Mouse (Mus musculus) liver, embryonic 15.5 days (tissue): ENCODE results near the gene Tm9sf4. TPM values are rescaled to one million over a fixed set of nuclear protein-coding genes. Genes with fewer than 3 reads are reported as not detected.
A peak's percentile ranks its signal among the peaks of the same experiment; 100 is the strongest.

Experiments used
- ATAC-seq: fragments of 200-750 bp; cut with Nextera tagmentation; 2 replicates; pipeline ENCODE4 v1.8.0; 2017; ENCODE audit warnings: moderate number of reproducible peaks, mild to moderate bottlenecking, moderate library complexity; ENCODE audit not compliant: insufficient read depth
- H3K27ac ChIP-seq: fragments of 300-500 bp; sonication (generic); replicated peaks from 2 replicates; pipeline ENCODE4 v1.5.1; 2015; ENCODE audit warnings: mild to moderate bottlenecking, inconsistent platforms
- H3K27me3 ChIP-seq: fragments of 300-500 bp; sonication (generic); 2 replicates; pipeline ENCODE4 v1.6.1; 2015; ENCODE audit warnings: mild to moderate bottlenecking, inconsistent platforms
- H3K36me3 ChIP-seq: fragments of 300-500 bp; sonication (generic); replicated peaks from 2 replicates; pipeline ENCODE4 v1.6.1; 2015; ENCODE audit warnings: moderate library complexity, mild to moderate bottlenecking, inconsistent platforms
- H3K4me1 ChIP-seq: fragments of 300-500 bp; sonication (generic); replicated peaks from 2 replicates; pipeline ENCODE4 v1.6.1; 2015; ENCODE audit warnings: inconsistent platforms
- H3K4me2 ChIP-seq: fragments of 300-500 bp; sonication (generic); 2 replicates; pipeline ENCODE4 v1.6.1; 2015; ENCODE audit warnings: moderate library complexity, mild to moderate bottlenecking, inconsistent platforms
- H3K4me3 ChIP-seq: fragments of 300-500 bp; sonication (generic); replicated peaks from 2 replicates; pipeline ENCODE4 v1.5.1; 2015; ENCODE audit warnings: mild to moderate bottlenecking, inconsistent platforms
- H3K9ac ChIP-seq: fragments of 300-500 bp; sonication (generic); 2 replicates; pipeline ENCODE4 v1.6.1; 2015; ENCODE audit warnings: moderate library complexity, mild to moderate bottlenecking, inconsistent platforms
- H3K9me3 ChIP-seq: fragments of 300-500 bp; sonication (generic); replicated peaks from 2 replicates; pipeline ENCODE4 v1.6.1; 2016; ENCODE audit warnings: inconsistent platforms
- WGBS: fragments of 180-500 bp; shearing (Covaris S2); methylation state at CpG from one replicate; pipeline ENCODE4 v1.1.7; 2015; ENCODE audit warnings: mixed read lengths; ENCODE audit not compliant: insufficient replicate concordance; 5-methylcytosine and 5-hydroxymethylcytosine counted together
- polyA plus RNA-seq: library from polyadenylated mRNA; unstranded; fragments of >200 nt; fragmentation: Nextera tagmentation; extraction: Ambion mirVana; gene quantifications from 2 replicates; pipeline ENCODE4 v1.2.1, GENCODE M21; 2015

Gene Tm9sf4
- polyA plus RNA-seq, 1 experiment from 2014 or later, result 29.6 TPM

- Histone ChIP-seq H3K27me3 (no peaks in the 10 kb centered on the region), H3K4me3 (peak overlapping the region; percentile 91), H3K4me2 (peak overlapping the region; percentile 79), H3K9ac (peak overlapping the region; percentile 98), H3K9me3 (no peaks in the 10 kb centered on the region), H3K4me1 (peaks cover 57% of the 10 kb centered on the region), H3K27ac (peak overlapping the region; percentile 98), H3K36me3 (peaks cover 54% of the 10 kb centered on the region)
- WGBS, result 38% methylated on average over 2 of the region's 2 CpGs
- ATAC-seq, result no peak
Observed at GRCm38 (mm10) chr2:153238406-153238805, 77.3 kb downstream of the Tm9sf4 start.

DNA sequence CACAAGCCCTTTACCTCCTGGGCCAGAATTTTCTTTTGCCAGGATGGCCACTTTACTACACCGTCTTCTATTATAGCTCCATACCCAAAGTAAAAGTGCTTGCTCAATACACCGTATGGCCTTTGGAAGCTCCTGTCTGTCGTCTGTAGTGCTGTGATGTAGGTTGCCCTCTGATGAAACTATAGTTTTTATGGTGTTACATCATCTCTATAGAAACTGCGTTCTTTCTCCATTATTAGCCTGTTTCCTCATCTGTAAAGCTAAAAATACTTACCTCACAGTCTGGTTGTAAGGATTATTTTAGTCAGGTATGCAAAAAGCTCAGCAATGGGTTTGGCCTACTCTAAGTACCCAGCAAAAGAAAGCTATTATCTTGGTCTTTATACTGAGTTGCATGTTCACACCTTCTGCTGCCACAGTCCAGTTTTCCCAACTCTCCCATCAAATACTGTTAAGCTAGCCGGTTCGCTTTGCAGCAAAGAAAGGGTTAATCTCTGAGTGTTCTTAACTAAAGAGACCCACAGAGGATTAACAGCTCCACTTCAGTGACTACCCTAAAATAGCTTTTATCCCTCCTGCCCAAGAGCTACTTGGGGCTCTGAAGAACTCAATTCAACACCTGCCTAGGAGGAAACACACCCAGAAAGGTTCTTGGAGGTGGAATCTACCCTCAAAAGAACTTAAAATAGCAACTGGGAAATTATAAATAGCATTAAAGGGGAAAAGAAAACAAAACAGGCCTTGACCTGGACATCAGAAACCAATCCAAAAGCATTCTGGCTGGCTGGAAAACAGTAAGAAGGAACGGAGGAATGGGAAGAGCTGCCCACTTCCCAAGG is 78.1 kb downstream of the Tm9sf4 start:
- peaks cover 50% of the 10 kb centered on the region for H3K36me3 ChIP-seq
- H3K4me3 ChIP-seq, result peak overlapping the region; percentile 91
- no peaks in the 10 kb centered on the region for H3K27me3 ChIP-seq
- H3K4me2 ChIP-seq, result peak overlapping the region; percentile 79
- H3K27ac ChIP-seq, result peak overlapping the region; percentile 98
- WGBS, result 42% methylated on average over 7 of the region's 7 CpGs
- peak overlapping the region; percentile 98 for H3K9ac ChIP-seq
- H3K9me3 ChIP-seq, result no peaks in the 10 kb centered on the region
- H3K4me1 ChIP-seq, result peaks cover 58% of the 10 kb centered on the region
- no peak for ATAC-seq

DNA sequence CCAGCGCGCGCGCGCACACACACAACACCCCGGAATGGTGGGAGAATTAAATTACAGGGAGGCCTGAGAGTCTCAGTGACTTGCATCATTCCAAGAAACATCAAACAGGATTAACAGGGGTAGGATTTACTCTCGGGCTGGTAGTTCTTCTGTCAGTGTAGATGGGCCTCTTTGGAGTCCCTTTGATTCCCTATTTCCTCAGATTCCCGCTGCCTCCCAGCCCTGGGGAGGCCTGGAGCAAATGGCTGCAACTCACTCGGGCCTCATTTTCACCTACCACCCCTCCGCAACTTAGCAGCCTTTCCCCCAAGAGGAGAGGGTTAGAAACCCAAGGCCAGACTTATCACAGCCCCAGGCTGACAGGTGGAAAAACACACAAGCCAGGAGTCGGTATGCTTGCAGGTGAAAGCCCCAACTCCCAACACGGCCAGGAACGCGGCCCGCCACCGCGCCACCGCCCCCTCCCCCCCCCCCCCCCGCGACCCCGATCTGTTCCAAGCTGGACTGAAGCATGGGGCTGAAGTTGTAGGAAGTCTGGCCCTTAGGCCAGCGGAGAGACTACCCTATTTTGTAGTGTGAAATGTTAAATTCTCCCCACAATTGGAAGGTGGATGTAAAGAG is 78.9 kb downstream of the Tm9sf4 start:
- peak overlapping the region; percentile 91 for H3K4me3 ChIP-seq
- H3K4me1 ChIP-seq, result peaks cover 61% of the 10 kb centered on the region
- H3K9ac ChIP-seq, result peak overlapping the region; percentile 98
- peak overlapping the region; percentile 98 for H3K27ac ChIP-seq
- peak overlapping the region; percentile 79 for H3K4me2 ChIP-seq
- peaks cover 48% of the 10 kb centered on the region for H3K36me3 ChIP-seq
- H3K27me3 ChIP-seq, result no peaks in the 10 kb centered on the region
- 10% methylated on average over 22 of the region's 22 CpGs for WGBS
- ATAC-seq, result no peak
- H3K9me3 ChIP-seq, result no peaks in the 10 kb centered on the region

GRCm38 (mm10) chr2:153240701-153241235 is 79.7 kb downstream of the Tm9sf4 start:
- WGBS, result under 1% methylated on average over 32 of the region's 33 CpGs
- peak overlapping the region; percentile 91 for H3K4me3 ChIP-seq
- H3K36me3 ChIP-seq, result peaks cover 46% of the 10 kb centered on the region
- H3K4me1 ChIP-seq, result peaks cover 59% of the 10 kb centered on the region
- peak overlapping the region; percentile 79 for H3K4me2 ChIP-seq
- peak overlapping the region; percentile 98 for H3K27ac ChIP-seq
- H3K9ac ChIP-seq, result peak overlapping the region; percentile 98
- peak; percentile 78 for ATAC-seq
- H3K9me3 ChIP-seq, result no peaks in the 10 kb centered on the region
- H3K27me3 ChIP-seq, result no peaks in the 10 kb centered on the region

DNA sequence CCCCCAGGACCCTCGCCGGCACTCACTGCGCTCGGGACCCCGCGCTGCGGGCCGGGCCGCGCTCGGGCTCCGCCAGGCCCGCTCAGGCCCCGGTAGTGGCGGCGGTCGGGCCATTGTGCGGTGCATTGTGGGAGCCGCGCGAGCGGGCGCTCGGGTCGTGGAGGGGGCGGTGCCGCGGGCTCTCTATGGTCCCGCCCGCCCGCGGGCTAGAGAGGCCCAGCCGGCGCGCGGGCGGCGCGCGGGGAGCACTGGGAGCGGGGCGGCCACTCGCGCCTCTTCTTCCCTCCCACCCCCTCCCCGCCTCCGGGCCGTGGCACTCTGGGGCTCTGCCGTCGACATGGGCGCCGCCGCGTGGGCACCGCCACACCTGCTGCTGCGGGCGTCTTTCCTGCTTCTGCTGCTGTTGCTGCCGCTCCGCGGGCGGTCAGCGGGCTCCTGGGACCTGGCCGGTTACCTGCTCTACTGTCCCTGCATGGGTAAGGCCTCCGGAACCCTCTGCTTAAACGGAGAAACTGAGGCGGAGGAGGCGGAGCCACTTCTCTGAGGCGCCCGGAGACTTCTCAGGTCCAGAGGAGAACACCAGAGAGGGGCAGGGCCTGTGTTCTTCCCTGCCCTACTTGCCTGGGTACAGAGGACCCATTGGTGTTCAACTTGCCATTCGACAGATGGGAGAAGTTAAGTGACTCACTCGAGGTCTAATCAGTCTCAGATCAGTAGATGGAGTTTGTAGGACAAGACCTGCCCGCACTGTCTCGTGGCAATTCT is 80.3 kb downstream of the Tm9sf4 start, which contains the start of the genes Plagl2 and Pofut1:
Gene Plagl2, minus strand, starts transcription at position 177 of the 765 bp plus-strand sequence.
Gene Pofut1, plus strand, starts transcription at position 284 of the 765 bp plus-strand sequence.
- WGBS, result under 1% methylated on average over 68 of the region's 72 CpGs
- H3K9ac ChIP-seq, result peak within 1 kb of the TSS; percentile 98
- H3K27ac ChIP-seq, result peak within 1 kb of the TSS; percentile 98
- H3K4me1 ChIP-seq, result peaks cover 58% of the 10 kb centered on the region
- ATAC-seq, result peak; percentile 94
- H3K27me3 ChIP-seq, result no peaks in the 10 kb centered on the region
- H3K4me2 ChIP-seq, result peak within 1 kb of the TSS; percentile 79
- H3K9me3 ChIP-seq, result no peaks in the 10 kb centered on the region
- peaks cover 44% of the 10 kb centered on the region for H3K36me3 ChIP-seq
- peak within 1 kb of the TSS; percentile 91 for H3K4me3 ChIP-seq

- H3K9me3 ChIP-seq, result no peaks in the 10 kb centered on the region
- H3K4me1 ChIP-seq, result peaks cover 51% of the 10 kb centered on the region
- peak overlapping the region; percentile 98 for H3K27ac ChIP-seq
- H3K27me3 ChIP-seq, result no peaks in the 10 kb centered on the region
- peak overlapping the region; percentile 91 for H3K4me3 ChIP-seq
- WGBS, result 46% methylated on average over 6 of the region's 6 CpGs
- peaks cover 41% of the 10 kb centered on the region for H3K36me3 ChIP-seq
- H3K9ac ChIP-seq, result peak overlapping the region; percentile 98
- H3K4me2 ChIP-seq, result peak overlapping the region; percentile 79
- ATAC-seq, result no peak
Observed at GRCm38 (mm10) chr2:153242156-153242555, 81.1 kb downstream of the Tm9sf4 start.

GRCm38 (mm10) chr2:153249751-153250150 is 88.6 kb downstream of the Tm9sf4 start:
- Histone ChIP-seq H3K36me3 (peaks cover 75% of the 10 kb centered on the region), H3K4me2 (no peak overlapping the region), H3K27ac (no peak overlapping the region), H3K27me3 (no peaks in the 10 kb centered on the region), H3K4me3 (no peak overlapping the region), H3K9me3 (no peaks in the 10 kb centered on the region), H3K9ac (no peak overlapping the region), H3K4me1 (0 out of 2 replicates have a peak, but pooled peaks cover 10% of the 10 kb centered on the region)
- ATAC-seq, result no peak
- 72% methylated on average over 5 of the region's 5 CpGs for WGBS

DNA sequence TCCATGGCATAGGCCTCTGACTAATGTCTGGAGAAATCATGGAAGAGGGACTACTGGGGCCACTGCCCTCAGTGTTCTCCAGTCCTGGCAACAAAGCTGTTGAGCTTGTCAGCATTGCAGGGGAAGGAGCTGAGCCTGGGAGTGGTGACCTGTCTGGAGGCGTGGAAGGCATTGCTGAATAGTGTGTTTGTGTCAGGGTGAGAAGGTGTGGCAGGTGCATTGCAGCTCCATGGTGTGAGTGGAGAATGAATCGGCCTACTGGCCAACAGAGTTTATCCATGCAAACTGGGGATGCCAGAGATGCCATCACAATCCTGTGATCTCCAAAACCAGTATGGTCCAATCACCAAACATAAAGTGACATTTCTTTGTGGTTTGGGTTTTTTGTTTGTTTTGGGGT is 95.5 kb downstream of the Tm9sf4 start:
- H3K4me1 ChIP-seq, result peaks cover 35% of the 10 kb centered on the region
- H3K9ac ChIP-seq, result no peak overlapping the region
- H3K27ac ChIP-seq, result no peak overlapping the region
- H3K4me3 ChIP-seq, result no peak overlapping the region
- H3K9me3 ChIP-seq, result no peaks in the 10 kb centered on the region
- WGBS, result 77% methylated on average over 2 of the region's 2 CpGs
- H3K27me3 ChIP-seq, result no peaks in the 10 kb centered on the region
- peaks cover 44% of the 10 kb centered on the region for H3K36me3 ChIP-seq
- no peak overlapping the region for H3K4me2 ChIP-seq
- no peak for ATAC-seq

DNA sequence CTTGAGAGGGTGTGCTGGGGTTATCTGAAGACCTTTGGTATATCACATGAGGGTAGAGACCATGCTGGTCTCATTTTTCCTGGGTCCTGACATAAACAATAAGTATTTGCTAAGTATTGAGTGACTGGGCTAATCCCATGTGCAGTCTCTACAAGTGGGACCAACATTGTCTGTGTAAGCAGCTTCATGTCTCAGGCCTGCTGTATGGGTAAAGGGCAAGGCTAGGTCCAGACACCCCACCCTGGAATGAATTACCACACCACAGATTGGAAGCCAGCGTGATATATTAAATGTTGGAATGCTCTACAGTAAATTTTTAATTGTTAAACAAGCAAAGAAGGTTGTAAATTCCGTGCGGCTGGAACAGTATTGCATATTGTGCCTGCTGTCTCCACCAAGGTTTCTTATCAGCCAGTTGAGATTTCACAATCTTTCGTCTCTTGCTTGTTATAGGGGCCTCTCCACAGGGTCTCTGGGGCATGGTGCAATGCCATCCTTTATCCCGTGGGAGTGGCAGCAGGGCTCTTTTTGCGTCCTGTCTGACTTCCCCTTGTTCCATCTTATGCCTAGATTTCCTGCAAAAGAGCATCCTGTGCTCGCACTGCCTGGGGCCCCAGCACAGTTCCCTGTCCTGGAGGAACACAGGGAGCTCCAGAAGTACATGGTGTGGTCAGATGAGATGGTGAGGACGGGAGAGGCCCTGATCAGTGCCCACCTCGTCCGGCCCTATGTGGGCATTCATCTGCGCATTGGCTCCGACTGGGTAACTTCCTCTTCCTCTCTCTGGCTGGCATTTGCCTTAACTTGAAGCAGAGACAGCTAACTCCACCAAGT is 98.1 kb downstream of the Tm9sf4 start:
- Histone ChIP-seq H3K4me2 (peak overlapping the region; percentile 32), H3K27ac (peak overlapping the region; percentile 82), H3K4me3 (no peak overlapping the region), H3K36me3 (peaks cover 51% of the 10 kb centered on the region), H3K9me3 (no peaks in the 10 kb centered on the region), H3K27me3 (no peaks in the 10 kb centered on the region), H3K4me1 (peaks cover 43% of the 10 kb centered on the region), H3K9ac (0 out of 2 replicates have a peak overlapping the region, but pooled peaks have one; percentile 33)
- 40% methylated on average over 12 of the region's 12 CpGs for WGBS
- no peak for ATAC-seq
